Mouse (Mus musculus) liver, postnatal 0 days (tissue): ENCODE data around the gene Rhebl1.
A peak's percentile ranks its signal among the peaks of the same experiment; 100 is the strongest.

Experiments used
- CTCF ChIP-seq: sonication (generic); IDR thresholded peaks from 2 replicates; pipeline ENCODE4 v1.5.1; 2016; ENCODE audit warnings: antibody characterized with exemption, low read depth
- EP300 ChIP-seq: IDR thresholded peaks from 2 replicates; pipeline ENCODE4 v1.6.1; 2016; ENCODE audit warnings: antibody characterized with exemption, low read depth, mild to moderate bottlenecking

GRCm38 (mm10) chr15:98928598-98929240, 34.4 kb upstream of the Rhebl1 start:
- peak; percentile 76 for TF ChIP-seq CTCF
- TF ChIP-seq EP300 = no peak
